Mouse (Mus musculus) C2C12 (cell line): ENCODE measurements around the gene Eid2b. TPM values are rescaled to one million over a fixed set of nuclear protein-coding genes. Genes with fewer than 3 reads are reported as not detected.

Experiments
- H3K27me3 ChIP-seq: one replicate; pipeline ENCODE4 v1.6.1; 2011; ENCODE audit not compliant: control insufficient read depth, insufficient read depth, insufficient read length
- H3K36me3 ChIP-seq: one replicate; pipeline ENCODE4 v1.6.1; 2011; ENCODE audit not compliant: control insufficient read depth, insufficient read depth
- H3K4me3 ChIP-seq: one replicate; pipeline ENCODE4 v1.5.1; 2011; ENCODE audit warnings: mild to moderate bottlenecking, control low read depth; ENCODE audit not compliant: poor library complexity, insufficient read depth, severe bottlenecking
- H3K79me2 ChIP-seq: one replicate; pipeline ENCODE4 v1.6.1; 2011; ENCODE audit not compliant: control insufficient read depth, insufficient read depth
- H3K79me3 ChIP-seq: one replicate; pipeline ENCODE4 v1.6.1; 2011; ENCODE audit warnings: low read depth, control low read depth
- H3ac ChIP-seq: one replicate; pipeline ENCODE3; 2011; ENCODE audit warnings: low read depth; ENCODE audit not compliant: control insufficient read depth, insufficient read length
- CEBPB ChIP-seq: IDR thresholded peaks from one replicate; pipeline ENCODE4 v1.6.1; 2011; ENCODE audit warnings: low read depth, mild to moderate bottlenecking, control low read depth, moderate library complexity
- CTCF ChIP-seq: IDR thresholded peaks from one replicate; pipeline ENCODE4 v1.5.1; 2011; ENCODE audit not compliant: control insufficient read depth, insufficient read depth, insufficient read length
- FOSL1 ChIP-seq: IDR thresholded peaks from one replicate; pipeline ENCODE4 v1.8.0; 2011; ENCODE audit warnings: mild to moderate bottlenecking, low read length; ENCODE audit not compliant: poor library complexity, insufficient read depth, severe bottlenecking
- MAX ChIP-seq: IDR thresholded peaks from one replicate; pipeline ENCODE4 v1.6.1; 2011; ENCODE audit warnings: mild to moderate bottlenecking, control low read depth
- MYOD1 ChIP-seq: IDR thresholded peaks from one replicate; pipeline ENCODE4 v1.6.1; 2011; ENCODE audit warnings: low read depth; ENCODE audit not compliant: control insufficient read depth, insufficient read length
- MYOG ChIP-seq: IDR thresholded peaks from one replicate; pipeline ENCODE4 v1.6.1; 2011; ENCODE audit not compliant: control insufficient read depth, insufficient read length; ENCODE audit errors: extremely low read depth
- USF1 ChIP-seq: IDR thresholded peaks from one replicate; pipeline ENCODE4 v1.6.1; 2011; ENCODE audit warnings: low read depth, mild to moderate bottlenecking, control low read depth, moderate library complexity
- polyA plus RNA-seq: library from polyadenylated mRNA; unstranded; fragments of >200 nt; fragmentation: generic; extraction: Trizol; gene quantifications from one replicate; pipeline ENCODE4 v1.2.1, GENCODE M21; 2012; ENCODE audit warnings: missing spikeins

Gene Eid2b
- polyA plus RNA-seq, 1 experiment, result 4.3 TPM

DNA sequence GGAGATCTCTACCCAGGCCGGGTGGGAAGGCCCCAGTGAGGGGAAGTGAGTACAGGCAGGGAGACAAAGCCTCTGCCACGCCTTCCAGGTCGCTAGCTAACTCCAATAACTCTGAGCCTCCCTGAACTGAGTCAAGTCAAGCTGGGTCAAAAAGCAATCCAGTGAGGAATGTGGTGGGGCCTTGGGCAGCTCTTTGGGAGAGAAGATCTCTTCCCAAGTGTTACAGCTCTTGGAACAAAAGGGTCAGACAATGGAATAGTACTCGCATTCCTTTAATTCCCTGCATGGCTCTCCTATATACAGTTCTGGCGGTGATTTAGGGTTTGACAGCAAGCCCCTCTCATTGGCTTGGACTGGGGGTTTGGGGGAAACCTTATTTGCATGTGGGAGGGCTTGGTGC is 14.7 kb upstream of the Eid2b start:
- Histone ChIP-seq H3K27me3 (no peaks in the 10 kb centered on the region), H3K36me3 (no peaks in the 10 kb centered on the region), H3K79me2 (no peaks in the 10 kb centered on the region), H3K79me3 (no peaks in the 10 kb centered on the region), H3K4me3 (no peak overlapping the region), H3ac (no peak overlapping the region)
- no peak for TF ChIP-seq CEBPB
- no peak for TF ChIP-seq MAX
- no peak for TF ChIP-seq MYOG
- TF ChIP-seq FOSL1, result no peak
- TF ChIP-seq MYOD1, result no peak
- TF ChIP-seq CTCF, result no peak
- no peak for TF ChIP-seq USF1

GRCm38 (mm10) chr7:28263786-28264185 is 13.8 kb upstream of the Eid2b start:
- Histone ChIP-seq H3K79me3 (no peaks in the 10 kb centered on the region), H3K27me3 (no peaks in the 10 kb centered on the region), H3ac (no peak overlapping the region), H3K4me3 (no peak overlapping the region), H3K36me3 (no peaks in the 10 kb centered on the region), H3K79me2 (no peaks in the 10 kb centered on the region)
- no peak for TF ChIP-seq MYOD1
- TF ChIP-seq CTCF, result no peak
- TF ChIP-seq MYOG, result no peak
- TF ChIP-seq CEBPB, result no peak
- TF ChIP-seq FOSL1, result no peak
- TF ChIP-seq USF1, result no peak
- no peak for TF ChIP-seq MAX

GRCm38 (mm10) chr7:28265391-28265790 is 12.1 kb upstream of the Eid2b start:
- Histone ChIP-seq H3K79me2 (no peaks in the 10 kb centered on the region), H3K36me3 (no peaks in the 10 kb centered on the region)
- TF ChIP-seq USF1 (no peak), CTCF (no peak), MYOG (no peak), CEBPB (no peak), FOSL1 (no peak), MYOD1 (no peak), MAX (no peak)

DNA sequence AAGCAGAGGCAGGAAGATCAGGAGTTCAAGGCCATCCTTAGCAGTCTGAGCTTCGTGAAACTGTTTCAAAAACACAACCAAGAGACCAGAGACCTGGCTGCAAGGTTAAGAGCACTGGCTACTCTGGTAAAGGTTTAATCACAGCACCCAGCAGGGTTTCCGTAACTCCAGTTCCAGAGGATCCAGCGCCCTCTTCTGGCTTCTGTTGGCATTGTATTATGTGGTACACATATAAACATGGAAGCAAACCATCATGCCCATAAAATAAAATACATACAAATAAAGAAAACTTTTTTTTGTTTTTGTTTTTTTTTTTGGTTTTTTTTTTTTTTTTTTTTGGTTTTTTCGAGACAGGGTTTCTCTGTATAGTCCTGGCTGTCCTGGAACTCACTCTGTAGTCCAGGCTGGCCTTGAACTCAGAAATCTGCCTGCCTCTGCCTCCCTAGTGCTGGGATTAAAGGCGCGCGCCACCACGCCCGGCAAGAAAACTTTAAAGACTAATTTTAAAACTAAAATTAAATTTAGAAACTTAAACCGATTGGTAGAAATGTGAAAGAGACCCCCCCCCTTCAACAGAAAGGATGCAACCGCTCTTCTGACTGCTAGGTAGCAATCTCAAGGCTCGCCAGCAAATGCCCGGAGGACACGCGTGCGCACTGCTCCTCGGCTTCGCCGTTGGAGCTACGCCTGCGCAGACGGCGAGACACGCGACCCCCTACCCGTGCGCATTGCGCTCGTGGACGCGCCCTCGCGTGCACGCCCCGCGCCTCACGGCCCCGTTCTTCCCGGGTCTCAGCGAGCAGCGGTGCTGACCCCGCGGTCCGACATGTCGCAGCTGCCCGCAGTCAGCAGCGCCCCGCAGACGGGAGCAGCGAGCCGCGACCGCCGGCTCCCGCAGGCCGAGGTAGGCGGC is 10.2 kb upstream of the Eid2b start, which contains the start of gene Eid2:
TSS of gene Eid2 (plus strand) at position 753 of the 913 bp plus-strand sequence.
- H3K27me3 ChIP-seq, result no peaks in the 10 kb centered on the region
- peak within 1 kb of the TSS; percentile 36 for H3ac ChIP-seq
- H3K79me3 ChIP-seq, result no peaks in the 10 kb centered on the region
- no peaks in the 10 kb centered on the region for H3K36me3 ChIP-seq
- peak within 1 kb of the TSS; percentile 26 for H3K4me3 ChIP-seq
- H3K79me2 ChIP-seq, result no peaks in the 10 kb centered on the region
- TF ChIP-seq MAX (peak; percentile 24), CTCF (no peak)

More at GRCm38 (mm10) chr7:28265391-28265790, 12.1 kb upstream of the Eid2b start:
- no peaks in the 10 kb centered on the region for H3K79me3 ChIP-seq
- H3K4me3 ChIP-seq, result no peak overlapping the region
- H3ac ChIP-seq, result no peak overlapping the region
- H3K27me3 ChIP-seq, result no peaks in the 10 kb centered on the region

- no peaks in the 10 kb centered on the region for H3K27me3 ChIP-seq
- H3K36me3 ChIP-seq, result no peaks in the 10 kb centered on the region
- H3K79me3 ChIP-seq, result no peaks in the 10 kb centered on the region
- H3K79me2 ChIP-seq, result no peaks in the 10 kb centered on the region
- H3ac ChIP-seq, result no peak overlapping the region
- TF ChIP-seq MYOG (no peak), MYOD1 (no peak), MAX (no peak), USF1 (no peak), CEBPB (no peak), FOSL1 (no peak), CTCF (no peak)
- peak overlapping the region; percentile 26 for H3K4me3 ChIP-seq
These were observed 9.5 kb upstream of the Eid2b start for GRCm38 (mm10) chr7:28268042-28268531.
